Mouse (Mus musculus) hindbrain, embryonic 11.5 days (tissue): Measurements from ENCODE around the gene Zfp180. TPM values are rescaled to one million over a fixed set of nuclear protein-coding genes. Genes with fewer than 3 reads are reported as not detected.

Source experiments
- ATAC-seq: fragments of 200-750 bp; cut with Nextera tagmentation; 2 replicates; pipeline ENCODE4 v1.8.0; 2017; ENCODE audit warnings: mild to moderate bottlenecking, moderate TSS enrichment, moderate library complexity; ENCODE audit not compliant: low FRiP score
- DNase-seq: peaks from one replicate; pipeline ENCODE4 v3.0.0-alpha.2; 2015; ENCODE audit warnings: low spot score
- H3K27ac ChIP-seq: fragments of 300-500 bp; sonication (generic); 2 replicates; pipeline ENCODE4 v1.5.1; 2014; ENCODE audit warnings: mild to moderate bottlenecking, low read depth, low read length
- H3K27me3 ChIP-seq: fragments of 300-500 bp; sonication (generic); 2 replicates; pipeline ENCODE4 v1.6.1; 2014; ENCODE audit warnings: mild to moderate bottlenecking, low read length, moderate library complexity, mixed read lengths; ENCODE audit not compliant: control insufficient read depth, insufficient read depth
- H3K36me3 ChIP-seq: fragments of 300-500 bp; sonication (generic); 2 replicates; pipeline ENCODE4 v1.6.1; 2014; ENCODE audit warnings: mild to moderate bottlenecking, low read length, moderate library complexity, mixed read lengths; ENCODE audit not compliant: control insufficient read depth, insufficient read depth
- H3K4me1 ChIP-seq: fragments of 300-500 bp; sonication (generic); replicated peaks from 2 replicates; pipeline ENCODE4 v1.6.1; 2014; ENCODE audit warnings: low read length, mixed read lengths; ENCODE audit not compliant: control insufficient read depth, insufficient read depth
- H3K4me2 ChIP-seq: fragments of 300-500 bp; sonication (generic); replicated peaks from 2 replicates; pipeline ENCODE4 v1.6.1; 2014; ENCODE audit warnings: mild to moderate bottlenecking, low read depth, low read length
- H3K4me3 ChIP-seq: fragments of 300-500 bp; sonication (generic); 2 replicates; pipeline ENCODE4 v1.5.1; 2014; ENCODE audit warnings: low read depth, low read length
- H3K9ac ChIP-seq: fragments of 300-500 bp; sonication (generic); 2 replicates; pipeline ENCODE4 v1.6.1; 2014; ENCODE audit warnings: low read depth, low read length
- H3K9me3 ChIP-seq: fragments of 300-500 bp; sonication (generic); 2 replicates; pipeline ENCODE4 v1.6.1; 2016; ENCODE audit warnings: low read length; ENCODE audit not compliant: control insufficient read depth
- WGBS: fragments of 180-500 bp; shearing (Covaris S2); extraction: QIAGEN DNeasy Blood & Tissue Kit; methylation state at CpG from one replicate; pipeline ENCODE4 v1.1.7; 2014; 5-methylcytosine and 5-hydroxymethylcytosine counted together
- polyA plus RNA-seq: library from polyadenylated mRNA; unstranded; fragments of >200 nt; fragmentation: Nextera tagmentation; extraction: Ambion mirVana; gene quantifications from 2 replicates; pipeline ENCODE4 v1.2.1, GENCODE M21; 2014

The Zfp180 gene
- polyA plus RNA-seq, 1 experiment from 2014 or later = 29.5 TPM

- Histone ChIP-seq H3K9ac (no peak overlapping the region), H3K4me2 (no peak overlapping the region), H3K27ac (no peak overlapping the region), H3K36me3 (peaks cover 25% of the 10 kb centered on the region), H3K9me3 (peaks cover 29% of the 10 kb centered on the region), H3K4me3 (no peak overlapping the region), H3K27me3 (no peaks in the 10 kb centered on the region), H3K4me1 (no peaks in the 10 kb centered on the region)
- DNase-seq (no peak), ATAC-seq (no peak)
- WGBS = 96% methylated on average over 7 of the region's 7 CpGs
These were observed 29.1 kb downstream of the Zfp180 start for GRCm38 (mm10) chr7:24110839-24111238.

GRCm38 (mm10) chr7:24111772-24112155 lies 30.0 kb downstream of the Zfp180 start:
- peaks cover 16% of the 10 kb centered on the region for H3K36me3 ChIP-seq
- H3K4me2 ChIP-seq = peak overlapping the region; percentile 69
- 2% methylated on average over 9 of the region's 9 CpGs for WGBS
- DNase-seq (no peak), ATAC-seq (peak; percentile 85)
- peaks cover 20% of the 10 kb centered on the region for H3K9me3 ChIP-seq
- peak overlapping the region; percentile 58 for H3K4me3 ChIP-seq
- H3K27me3 ChIP-seq = no peaks in the 10 kb centered on the region
- H3K9ac ChIP-seq = no peak overlapping the region; the same call in 1 of the 2 replicates
- H3K27ac ChIP-seq = no peak overlapping the region
- H3K4me1 ChIP-seq = no peaks in the 10 kb centered on the region

- no peaks in the 10 kb centered on the region for H3K27me3 ChIP-seq
- H3K9me3 ChIP-seq = peaks cover 15% of the 10 kb centered on the region
- WGBS = 4% methylated on average over 23 of the region's 23 CpGs
- ATAC-seq (peak; percentile 97), DNase-seq (peak; percentile 88)
- H3K4me1 ChIP-seq = no peaks in the 10 kb centered on the region
- H3K9ac ChIP-seq = peak within 1 kb of the TSS; percentile 83
- H3K4me2 ChIP-seq = peak within 1 kb of the TSS; percentile 69
- H3K4me3 ChIP-seq = peak within 1 kb of the TSS; percentile 58
- H3K36me3 ChIP-seq = peaks cover 11% of the 10 kb centered on the region
- peak within 1 kb of the TSS; percentile 27; the same call in 1 of the 2 replicates for H3K27ac ChIP-seq
These were observed 30.6 kb downstream of the Zfp180 start, which contains the start of gene Zfp112 for GRCm38 (mm10) chr7:24112156-24112856. TSS of gene Zfp112 (plus strand) at chr7:24112314.

GRCm38 (mm10) chr7:24113001-24113400 lies 31.3 kb downstream of the Zfp180 start:
- peaks cover 6% of the 10 kb centered on the region; the same call in 1 of the 2 replicates for H3K36me3 ChIP-seq
- DNase-seq (peak; percentile 34), ATAC-seq (no peak)
- WGBS = 17% methylated on average over 12 of the region's 12 CpGs
- H3K4me3 ChIP-seq = peak overlapping the region; percentile 58
- H3K4me1 ChIP-seq = no peaks in the 10 kb centered on the region
- no peak overlapping the region for H3K27ac ChIP-seq
- no peaks in the 10 kb centered on the region for H3K27me3 ChIP-seq
- peak overlapping the region; percentile 69 for H3K4me2 ChIP-seq
- peaks cover 10% of the 10 kb centered on the region for H3K9me3 ChIP-seq
- peak overlapping the region; percentile 83 for H3K9ac ChIP-seq

GRCm38 (mm10) chr7:24116655-24117054 lies 34.9 kb downstream of the Zfp180 start:
- no peak for ATAC-seq
- 80% methylated on average over 4 of the region's 4 CpGs for WGBS

GRCm38 (mm10) chr7:24133425-24133995 lies 51.8 kb downstream of the Zfp180 start:
- 17% methylated on average over 6 of the region's 6 CpGs for WGBS
- no peaks in the 10 kb centered on the region for H3K4me1 ChIP-seq
- peak overlapping the region; percentile 50 for H3K4me3 ChIP-seq
- H3K9me3 ChIP-seq = no peaks in the 10 kb centered on the region
- H3K27ac ChIP-seq = no peak overlapping the region
- no peaks in the 10 kb centered on the region for H3K36me3 ChIP-seq
- DNase-seq = no peak
- peak; percentile 63 for ATAC-seq
- peak overlapping the region; percentile 47 for H3K4me2 ChIP-seq
- H3K9ac ChIP-seq = peak overlapping the region; percentile 40
- H3K27me3 ChIP-seq = no peaks in the 10 kb centered on the region

More at GRCm38 (mm10) chr7:24116655-24117054, 34.9 kb downstream of the Zfp180 start:
- no peak overlapping the region for H3K4me3 ChIP-seq
- H3K4me2 ChIP-seq = no peak overlapping the region
- H3K27ac ChIP-seq = no peak overlapping the region
- no peaks in the 10 kb centered on the region for H3K9me3 ChIP-seq
- no peaks in the 10 kb centered on the region for H3K27me3 ChIP-seq
- H3K36me3 ChIP-seq = no peaks in the 10 kb centered on the region
- no peak overlapping the region for H3K9ac ChIP-seq
- no peaks in the 10 kb centered on the region for H3K4me1 ChIP-seq
- no peak for DNase-seq

GRCm38 (mm10) chr7:24133996-24134828 lies 52.5 kb downstream of the Zfp180 start, which contains the start of gene Zfp235:
TSS of gene Zfp235 (plus strand) at chr7:24134169.
- H3K36me3 ChIP-seq = no peaks in the 10 kb centered on the region
- peak within 1 kb of the TSS; percentile 49 for H3K9ac ChIP-seq
- no peaks in the 10 kb centered on the region for H3K4me1 ChIP-seq
- 4% methylated on average over 32 of the region's 32 CpGs for WGBS
- H3K4me2 ChIP-seq = peak within 1 kb of the TSS; percentile 47
- no peak within 1 kb of the TSS for H3K27ac ChIP-seq
- peak within 1 kb of the TSS; percentile 50 for H3K4me3 ChIP-seq
- ATAC-seq (peak; percentile 95), DNase-seq (peak; percentile 91)
- H3K9me3 ChIP-seq = no peaks in the 10 kb centered on the region
- no peaks in the 10 kb centered on the region for H3K27me3 ChIP-seq

GRCm38 (mm10) chr7:24142566-24142965 lies 60.8 kb downstream of the Zfp180 start:
- H3K4me3 ChIP-seq = no peak overlapping the region
- H3K4me1 ChIP-seq = no peaks in the 10 kb centered on the region
- 91% methylated on average over 6 of the region's 6 CpGs for WGBS
- no peak overlapping the region for H3K4me2 ChIP-seq
- 0 out of 2 replicates have a peak, but pooled peaks cover 2% of the 10 kb centered on the region for H3K36me3 ChIP-seq
- no peak overlapping the region for H3K27ac ChIP-seq
- no peak for DNase-seq
- H3K9me3 ChIP-seq = 0 out of 2 replicates have a peak, but pooled peaks cover 5% of the 10 kb centered on the region
- H3K27me3 ChIP-seq = no peaks in the 10 kb centered on the region
- no peak for ATAC-seq
- no peak overlapping the region for H3K9ac ChIP-seq
